Mouse (Mus musculus) spleen, adult 2 months (tissue): Measurements from ENCODE around the gene Gm27029.
A peak's percentile ranks its signal among the peaks of the same experiment; 100 is the strongest.

Source experiments
- CTCF ChIP-seq: fragments of 200-500 bp; IDR thresholded peaks from 2 replicates; pipeline ENCODE4 v1.5.1; 2011; ENCODE audit warnings: mild to moderate bottlenecking, inconsistent platforms; ENCODE audit not compliant: insufficient read depth, insufficient read length, insufficient replicate concordance; ENCODE audit errors: extremely low read depth
- POLR2A ChIP-seq: fragments of 200-500 bp; IDR thresholded peaks from 2 replicates; pipeline ENCODE4 v1.6.1; 2011; ENCODE audit warnings: low read depth, low read length, inconsistent platforms

DNA sequence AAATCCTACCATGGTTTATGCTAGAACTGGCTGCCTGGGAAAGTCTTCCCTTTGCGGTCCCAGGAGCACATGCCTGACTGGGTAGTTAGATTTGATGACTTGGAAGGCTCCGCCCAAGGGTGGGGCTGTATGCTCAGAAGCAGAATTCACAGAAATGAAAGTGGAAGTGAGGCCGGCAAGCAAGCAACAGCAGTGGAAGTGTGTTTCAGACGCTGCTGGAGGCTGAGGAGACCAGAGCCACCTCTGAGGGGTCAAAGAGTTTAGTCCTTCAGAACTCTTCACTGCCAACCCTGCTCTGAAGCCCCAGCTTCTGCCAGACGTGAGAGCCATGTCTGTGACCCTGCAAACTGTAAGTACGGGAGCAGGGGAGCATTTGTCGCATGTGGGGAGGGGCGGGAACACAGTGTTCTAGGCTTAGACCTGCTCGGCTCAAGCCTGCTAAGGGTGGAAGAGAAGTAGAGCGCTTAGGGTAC lies 23.7 kb upstream of the Gm27029 start, which contains the start of gene Ifi35:
- TF ChIP-seq POLR2A: peak; percentile 88; the same call in 1 of the 2 replicates
- no peak for TF ChIP-seq CTCF
